Mouse (Mus musculus): Measurements from ENCODE around the gene Nckipsd.

Gene Nckipsd

GRCm38 (mm10) chr9:108853635-108854240 is 45.6 kb downstream of the Nckipsd start:
- peak; percentile 96 for DNase-seq

DNA sequence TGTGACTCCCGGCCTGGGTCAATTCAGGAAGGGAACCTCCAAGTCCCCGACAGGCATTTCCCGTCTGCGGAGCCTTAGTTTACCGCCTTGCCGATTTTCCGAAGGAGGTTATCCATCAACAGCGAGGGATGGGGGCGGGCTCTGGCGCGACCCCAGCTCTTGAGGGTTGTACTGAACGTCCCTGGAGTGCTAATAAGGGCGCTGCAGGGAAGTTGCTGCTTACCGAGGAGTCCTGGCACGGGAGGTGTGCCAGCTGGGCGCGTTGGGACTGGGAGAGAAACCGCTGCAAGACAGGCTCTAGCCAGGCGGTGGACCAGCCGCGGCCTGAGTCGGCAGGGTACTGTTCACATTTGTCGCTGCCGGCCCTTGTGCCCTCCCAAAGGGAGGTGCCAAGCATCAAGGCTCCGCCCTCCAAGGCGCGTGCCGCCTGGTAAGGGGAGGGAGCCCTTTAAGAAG is 46.1 kb downstream of the Nckipsd start:
- peak; percentile 93 for DNase-seq

GRCm38 (mm10) chr9:108855335-108855734 is 47.2 kb downstream of the Nckipsd start:
- no peak for DNase-seq

DNA sequence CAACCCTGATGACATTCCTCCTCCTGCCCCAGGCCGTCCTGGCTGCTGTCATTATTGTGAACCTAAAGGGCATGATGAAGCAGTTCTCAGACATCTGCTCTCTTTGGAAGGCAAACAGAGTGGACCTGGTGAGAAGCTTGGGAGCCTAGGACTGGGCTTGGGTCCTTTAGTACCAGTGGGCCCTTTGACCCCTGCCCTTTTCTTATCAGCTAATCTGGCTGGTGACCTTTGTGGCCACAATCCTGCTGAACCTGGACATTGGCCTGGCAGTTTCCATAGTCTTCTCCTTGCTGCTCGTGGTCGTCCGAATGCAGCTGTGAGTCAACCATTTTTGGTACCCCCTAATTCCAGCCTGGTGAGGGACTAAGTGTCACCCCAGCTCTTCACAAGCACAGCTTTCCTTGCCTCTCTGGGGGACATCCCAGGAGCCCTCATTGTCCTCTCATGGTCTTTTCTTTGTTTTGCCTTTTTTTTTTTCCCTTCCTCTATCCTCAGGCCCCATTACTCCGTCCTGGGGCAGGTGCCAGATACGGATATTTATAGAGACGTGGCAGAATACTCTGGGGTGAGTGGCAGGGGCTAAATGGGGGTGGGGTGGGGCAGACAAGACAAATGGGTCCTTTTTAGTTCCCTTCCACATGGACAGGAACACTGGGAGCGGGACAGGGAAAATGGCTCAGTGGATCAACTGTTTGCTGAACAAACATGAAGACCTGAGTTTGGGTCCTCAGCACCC is 50.8 kb downstream of the Nckipsd start:
- no peak for DNase-seq

All from lung, postnatal 36 days (tissue).